Mouse (Mus musculus) lung, postnatal 0 days (tissue): ENCODE measurements around the gene Rhox10.

Source experiments
- CTCF ChIP-seq: IDR thresholded peaks from 2 replicates; pipeline ENCODE4 v1.5.1; 2016; ENCODE audit warnings: antibody characterized with exemption, mild to moderate bottlenecking
- EP300 ChIP-seq: IDR thresholded peaks from 2 replicates; pipeline ENCODE4 v1.6.1; 2016; ENCODE audit warnings: antibody characterized with exemption, mild to moderate bottlenecking, control low read depth

DNA sequence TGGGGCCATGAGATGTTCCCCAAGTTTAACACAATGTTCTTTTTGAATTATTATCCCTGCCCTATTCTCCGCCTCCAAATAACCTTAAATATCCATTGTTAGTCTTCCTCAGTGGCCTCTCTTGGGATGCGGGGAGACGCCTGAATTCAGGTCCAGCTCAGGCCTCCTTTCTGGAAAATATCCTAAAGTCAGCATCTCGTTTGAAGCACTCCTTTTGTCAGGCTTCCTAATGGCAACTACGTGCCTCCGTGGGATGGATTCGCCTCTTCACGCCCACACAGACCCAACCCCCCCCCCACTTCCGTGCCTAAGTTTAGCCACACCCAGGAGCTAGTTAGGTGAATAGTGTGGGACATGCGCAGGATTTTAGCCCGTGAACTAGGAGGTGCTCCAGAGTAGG, at the start of gene Rhox10:
- TF ChIP-seq CTCF = no peak
- no peak for TF ChIP-seq EP300
